Mouse (Mus musculus): ENCODE measurements at regions not wholly inside any gene's neighbourhood (a gene's known extent, or its start where the extent isn't known, plus 50 kb on each side); places are given as distances from the start of the nearest gene placed in this dataset.

- Histone ChIP-seq H3K4me1 (ENCODE audit: insufficient read depth) (no peaks in the 10 kb centered on the region), H3K9ac (no peak overlapping the region), H3K4me3 (ENCODE audit: low read depth, low read length) (no peak overlapping the region), H3K9me3 (ENCODE audit: low read length) (no peaks in the 10 kb centered on the region), H3K4me2 (ENCODE audit: low read depth) (no peak overlapping the region), H3K27me3 (ENCODE audit: insufficient read depth, low read length) (no peaks in the 10 kb centered on the region), H3K36me3 (ENCODE audit: insufficient read depth) (no peaks in the 10 kb centered on the region), H3K27ac (ENCODE audit: low read depth, low read length) (no peak overlapping the region)
- WGBS, result 33% methylated on average over 9 of the region's 9 CpGs
- DNase-seq, result no peak
- no peak for TF ChIP-seq CTCF (IDR thresholded peaks at IDR 0.05; ENCODE audit: low read depth)
- ATAC-seq, result 0 out of 2 replicates have a peak, but pooled peaks have one; percentile 23
These were observed 301.9 kb upstream of the Brinp1 start for GRCm38 (mm10) chr4:69255826-69256753.

All from forebrain, postnatal 0 days (tissue).